Mouse (Mus musculus) forebrain, embryonic 15.5 days (tissue): ENCODE data around the gene Fut2. TPM values are rescaled to one million over a fixed set of nuclear protein-coding genes. Genes with fewer than 3 reads are reported as not detected.

Source experiments
- ATAC-seq: fragments of 200-750 bp; cut with Nextera tagmentation; replicated peaks from 2 replicates; pipeline ENCODE4 v1.8.0; 2017; ENCODE audit warnings: mild to moderate bottlenecking, moderate TSS enrichment, moderate library complexity
- H3K27ac ChIP-seq: fragments of 300-500 bp; sonication (generic); replicated peaks from 2 replicates; pipeline ENCODE4 v1.5.1; 2015; ENCODE audit warnings: mild to moderate bottlenecking, inconsistent platforms
- H3K27me3 ChIP-seq: fragments of 300-500 bp; sonication (generic); 2 replicates; pipeline ENCODE4 v1.6.1; 2015; ENCODE audit warnings: inconsistent platforms
- H3K36me3 ChIP-seq: fragments of 300-500 bp; sonication (generic); 2 replicates; pipeline ENCODE4 v1.6.1; 2015; ENCODE audit warnings: mild to moderate bottlenecking, inconsistent platforms
- H3K4me1 ChIP-seq: fragments of 300-500 bp; sonication (generic); 2 replicates; pipeline ENCODE4 v1.6.1; 2015; ENCODE audit warnings: inconsistent platforms
- H3K4me2 ChIP-seq: fragments of 300-500 bp; sonication (generic); replicated peaks from 2 replicates; pipeline ENCODE4 v1.6.1; 2015; ENCODE audit warnings: mild to moderate bottlenecking, inconsistent platforms
- H3K4me3 ChIP-seq: fragments of 300-500 bp; sonication (generic); 2 replicates; pipeline ENCODE4 v1.5.1; 2015; ENCODE audit warnings: mild to moderate bottlenecking, inconsistent platforms
- H3K9ac ChIP-seq: fragments of 300-500 bp; sonication (generic); replicated peaks from 2 replicates; pipeline ENCODE4 v1.6.1; 2015; ENCODE audit warnings: mild to moderate bottlenecking, inconsistent platforms
- H3K9me3 ChIP-seq: fragments of 300-500 bp; sonication (generic); 2 replicates; pipeline ENCODE4 v1.6.1; 2016; ENCODE audit warnings: inconsistent platforms
- WGBS: fragments of 180-500 bp; shearing (Covaris S2); methylation state at CpG from one replicate; pipeline ENCODE4 v1.1.7; 2015; ENCODE audit warnings: mixed read lengths; 5-methylcytosine and 5-hydroxymethylcytosine counted together
- polyA plus RNA-seq: library from polyadenylated mRNA; unstranded; fragments of >200 nt; fragmentation: Nextera tagmentation; extraction: Ambion mirVana; gene quantifications from 2 replicates; pipeline ENCODE4 v1.2.1, GENCODE M21; 2015

Fut2 gene
- polyA plus RNA-seq, 1 experiment from 2014 or later: 0.31 TPM

GRCm38 (mm10) chr7:45708221-45708761 lies 42.1 kb upstream of the Fut2 start:
- Histone ChIP-seq H3K4me1 (peaks cover 58% of the 10 kb centered on the region), H3K4me2 (peak overlapping the region; percentile 98), H3K9ac (no peak overlapping the region), H3K27me3 (no peaks in the 10 kb centered on the region), H3K36me3 (peaks cover 36% of the 10 kb centered on the region), H3K4me3 (no peak overlapping the region), H3K9me3 (no peaks in the 10 kb centered on the region), H3K27ac (peak overlapping the region; percentile 24)
- 60% methylated on average over 13 of the region's 13 CpGs for WGBS
- no peak for ATAC-seq

DNA sequence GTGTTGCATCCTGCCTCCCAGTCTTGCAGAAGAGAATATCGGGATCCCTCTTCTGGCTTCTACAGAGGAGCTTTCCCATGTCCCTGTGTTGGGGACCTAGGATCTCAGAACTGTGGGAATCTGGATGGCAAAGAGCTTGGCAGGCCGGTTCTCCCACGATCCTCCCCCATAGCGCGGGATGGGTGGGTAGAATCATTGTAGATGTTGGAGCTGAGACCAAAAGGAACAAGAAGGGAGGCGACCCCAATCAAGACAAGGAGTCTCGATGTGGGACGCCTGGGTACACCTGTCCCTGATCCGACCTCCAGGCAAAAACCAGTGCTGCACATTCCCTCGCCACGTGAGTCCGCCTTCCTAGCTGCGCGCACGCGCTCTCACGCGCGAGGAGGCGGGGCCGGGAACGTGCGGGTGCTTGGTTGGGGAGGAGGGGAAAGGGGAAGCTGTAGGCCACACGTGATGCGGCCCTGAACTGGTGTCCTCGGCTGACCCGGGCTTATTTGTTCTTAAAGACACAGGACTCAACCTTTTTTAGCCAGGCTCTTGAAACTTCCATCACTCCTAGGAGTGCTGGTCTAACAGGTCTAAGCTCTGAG lies 41.3 kb upstream of the Fut2 start:
- H3K9me3 ChIP-seq: no peaks in the 10 kb centered on the region
- under 1% methylated on average over 27 of the region's 27 CpGs for WGBS
- H3K9ac ChIP-seq: peak overlapping the region; percentile 70
- ATAC-seq: no peak
- peaks cover 28% of the 10 kb centered on the region for H3K36me3 ChIP-seq
- no peaks in the 10 kb centered on the region for H3K27me3 ChIP-seq
- peak overlapping the region; percentile 70 for H3K27ac ChIP-seq
- H3K4me1 ChIP-seq: peaks cover 63% of the 10 kb centered on the region
- peak overlapping the region; percentile 56 for H3K4me3 ChIP-seq
- H3K4me2 ChIP-seq: peak overlapping the region; percentile 98

DNA sequence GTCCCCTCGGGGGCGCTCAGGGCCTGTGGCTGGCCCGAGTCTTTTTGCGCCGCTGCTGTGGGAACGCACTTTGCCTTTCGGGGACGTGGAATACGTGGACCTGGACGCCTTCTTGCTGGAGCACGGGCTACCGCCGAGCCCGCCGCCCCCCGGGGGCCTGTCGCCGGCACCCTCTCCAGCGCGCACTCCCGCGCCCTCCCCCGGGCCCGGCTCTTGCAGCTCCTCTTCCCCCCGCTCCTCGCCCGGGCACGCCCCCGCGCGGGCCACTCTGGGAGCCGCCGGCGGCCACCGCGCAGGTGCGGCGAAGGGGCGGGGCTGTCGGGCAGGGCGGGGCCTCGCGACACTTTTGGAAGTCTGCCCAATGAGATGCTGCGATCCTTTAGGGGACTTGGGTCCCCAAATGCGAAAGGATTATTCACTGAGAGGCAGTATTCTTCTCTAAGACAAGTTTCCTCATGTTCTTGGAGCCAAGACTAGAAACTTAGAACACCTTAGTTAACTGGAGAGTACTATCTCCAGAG lies 40.6 kb upstream of the Fut2 start:
- H3K27me3 ChIP-seq: no peaks in the 10 kb centered on the region
- no peak for ATAC-seq

DNA sequence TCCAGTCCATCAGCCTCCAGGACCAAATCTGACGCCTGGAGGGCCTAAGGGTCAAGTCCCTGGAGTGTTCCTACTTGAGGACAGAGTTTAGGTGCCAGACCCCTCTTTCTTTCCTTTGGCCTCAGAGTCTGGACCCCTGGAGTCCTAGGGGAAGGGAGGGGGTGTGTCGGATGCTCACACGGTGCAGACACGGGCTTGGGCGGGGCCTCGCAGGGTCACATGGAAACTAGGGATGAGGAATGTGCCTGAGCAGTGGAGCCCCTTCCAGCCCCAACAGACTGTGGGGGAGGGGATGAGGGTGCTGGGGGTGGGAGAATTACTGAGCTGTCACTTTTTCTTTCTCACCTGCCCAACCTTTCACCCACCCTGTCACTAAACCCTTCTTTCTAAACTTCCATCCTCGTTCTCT lies 39.7 kb upstream of the Fut2 start:
- H3K4me2 ChIP-seq: peak overlapping the region; percentile 98
- peaks cover 12% of the 10 kb centered on the region for H3K36me3 ChIP-seq
- H3K4me1 ChIP-seq: peaks cover 73% of the 10 kb centered on the region
- 0% methylated on average over 7 of the region's 7 CpGs for WGBS
- H3K27me3 ChIP-seq: no peaks in the 10 kb centered on the region
- no peak for ATAC-seq
- H3K9me3 ChIP-seq: no peaks in the 10 kb centered on the region
- peak overlapping the region; percentile 56 for H3K4me3 ChIP-seq
- peak overlapping the region; percentile 85; the same call in 1 of the 2 replicates for H3K27ac ChIP-seq
- H3K9ac ChIP-seq: peak overlapping the region; percentile 70

More for the DNA sequence above, 40.6 kb upstream of the Fut2 start:
- under 1% methylated on average over 45 of the region's 45 CpGs for WGBS
- Histone ChIP-seq H3K4me2 (peak overlapping the region; percentile 98), H3K4me1 (peaks cover 64% of the 10 kb centered on the region), H3K9me3 (no peaks in the 10 kb centered on the region), H3K9ac (peak overlapping the region; percentile 70), H3K27ac (peak overlapping the region; percentile 70), H3K4me3 (peak overlapping the region; percentile 56), H3K36me3 (peaks cover 21% of the 10 kb centered on the region)

DNA sequence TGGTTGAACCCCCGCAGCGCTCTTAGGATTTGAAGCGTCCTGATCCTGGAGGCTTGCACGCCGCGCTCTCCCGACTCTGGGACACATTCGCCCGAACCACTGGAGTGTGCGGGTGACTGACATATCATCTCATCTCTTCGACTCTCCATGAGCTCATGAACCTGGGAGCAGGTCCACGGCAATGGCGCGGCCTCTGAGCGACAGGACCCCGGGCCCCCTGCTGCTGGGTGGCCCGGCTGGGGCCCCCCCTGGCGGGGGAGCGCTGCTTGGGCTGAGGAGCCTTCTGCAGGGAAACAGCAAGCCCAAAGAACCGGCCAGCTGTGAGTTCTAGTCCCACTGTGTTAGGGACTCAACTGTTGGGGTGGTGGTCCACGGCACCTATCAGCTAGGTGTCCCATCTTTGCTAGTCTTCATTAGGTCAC lies 39.3 kb upstream of the Fut2 start:
- Histone ChIP-seq H3K27ac (peak overlapping the region; percentile 85), H3K4me3 (peak overlapping the region; percentile 56), H3K9me3 (no peaks in the 10 kb centered on the region), H3K27me3 (no peaks in the 10 kb centered on the region), H3K4me1 (peaks cover 78% of the 10 kb centered on the region), H3K36me3 (peaks cover 8% of the 10 kb centered on the region), H3K4me2 (peak overlapping the region; percentile 98), H3K9ac (peak overlapping the region; percentile 45)
- under 1% methylated on average over 21 of the region's 21 CpGs for WGBS
- ATAC-seq: no peak

DNA sequence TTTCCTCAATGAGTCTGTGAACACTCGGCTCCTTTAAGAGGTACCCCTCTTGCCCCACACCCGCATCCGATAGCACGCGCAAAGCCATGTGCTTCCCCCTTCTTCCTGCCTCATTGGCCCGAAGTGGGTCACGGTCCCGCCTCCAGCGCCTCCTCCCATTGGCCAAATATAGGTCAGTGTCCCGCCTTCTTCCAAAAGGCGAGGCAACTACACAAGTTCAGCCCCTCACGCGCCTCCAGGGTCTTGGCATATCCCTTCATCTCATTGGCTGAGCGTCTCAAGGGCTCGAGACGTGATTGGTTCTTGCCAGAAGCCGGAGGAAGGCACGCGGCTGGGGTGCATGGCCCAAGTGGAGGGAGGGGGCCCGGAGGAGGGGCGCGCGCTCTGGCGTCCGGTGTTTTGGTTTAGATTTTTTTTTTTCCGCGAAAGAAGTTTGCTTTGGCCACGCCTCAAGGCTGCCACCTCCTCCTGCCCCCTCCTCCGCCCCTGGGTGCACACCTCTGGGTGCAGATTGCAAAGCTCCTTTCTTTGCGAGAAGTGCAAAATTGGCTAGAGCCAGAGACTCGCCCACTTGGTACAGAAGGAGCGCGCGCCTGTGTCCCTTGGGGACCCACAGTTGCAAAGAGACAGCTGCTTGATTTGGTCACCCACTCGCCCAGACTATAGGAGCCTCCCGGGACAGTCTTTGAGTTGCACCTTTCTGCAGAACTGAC lies 38.7 kb upstream of the Fut2 start, which contains the start of gene Dbp:
Gene Dbp, plus strand, starts transcription at position 359 of the 713 bp plus-strand sequence.
- WGBS: under 1% methylated on average over 36 of the region's 36 CpGs
- ATAC-seq: peak; percentile 83
- Histone ChIP-seq H3K4me2 (peak within 1 kb of the TSS; percentile 98), H3K4me3 (peak within 1 kb of the TSS; percentile 56), H3K9ac (peak within 1 kb of the TSS; percentile 70), H3K9me3 (no peaks in the 10 kb centered on the region), H3K27ac (peak within 1 kb of the TSS; percentile 85), H3K4me1 (peaks cover 83% of the 10 kb centered on the region), H3K36me3 (peaks cover 2% of the 10 kb centered on the region; the same call in 1 of the 2 replicates), H3K27me3 (0 out of 2 replicates have a peak, but pooled peaks cover 5% of the 10 kb centered on the region)

- peak; percentile 46 for ATAC-seq
- Histone ChIP-seq H3K4me3 (peak overlapping the region; percentile 56), H3K9me3 (no peaks in the 10 kb centered on the region), H3K27me3 (peaks cover 11% of the 10 kb centered on the region), H3K36me3 (no peaks in the 10 kb centered on the region), H3K4me2 (peak overlapping the region; percentile 98), H3K9ac (peak overlapping the region; percentile 39), H3K4me1 (peaks cover 81% of the 10 kb centered on the region), H3K27ac (peak overlapping the region; percentile 85)
- 1% methylated on average over 13 of the region's 13 CpGs for WGBS
Measured at GRCm38 (mm10) chr7:45704046-45704559, 37.9 kb upstream of the Fut2 start.

GRCm38 (mm10) chr7:45703521-45704033 lies 37.4 kb upstream of the Fut2 start:
- WGBS: 32% methylated on average over 12 of the region's 12 CpGs
- peak overlapping the region; percentile 85 for H3K27ac ChIP-seq
- peak overlapping the region; percentile 98 for H3K4me2 ChIP-seq
- no peaks in the 10 kb centered on the region for H3K9me3 ChIP-seq
- ATAC-seq: 0 out of 2 replicates have a peak, but pooled peaks have one; percentile 0
- peak overlapping the region; percentile 56 for H3K4me3 ChIP-seq
- H3K36me3 ChIP-seq: no peaks in the 10 kb centered on the region
- H3K4me1 ChIP-seq: peaks cover 76% of the 10 kb centered on the region
- H3K9ac ChIP-seq: peak overlapping the region; percentile 39
- H3K27me3 ChIP-seq: peaks cover 16% of the 10 kb centered on the region

GRCm38 (mm10) chr7:45702809-45703520 lies 36.8 kb upstream of the Fut2 start:
- H3K36me3 ChIP-seq: no peaks in the 10 kb centered on the region
- H3K27ac ChIP-seq: peak overlapping the region; percentile 85
- H3K4me3 ChIP-seq: peak overlapping the region; percentile 56
- 88% methylated on average over 17 of the region's 17 CpGs for WGBS
- H3K9ac ChIP-seq: no peak overlapping the region; the same call in 1 of the 2 replicates
- ATAC-seq: no peak
- H3K4me2 ChIP-seq: peak overlapping the region; percentile 98
- H3K27me3 ChIP-seq: peaks cover 20% of the 10 kb centered on the region
- H3K4me1 ChIP-seq: peaks cover 70% of the 10 kb centered on the region
- no peaks in the 10 kb centered on the region for H3K9me3 ChIP-seq

GRCm38 (mm10) chr7:45702316-45702715 lies 36.1 kb upstream of the Fut2 start:
- no peaks in the 10 kb centered on the region for H3K36me3 ChIP-seq
- no peak overlapping the region for H3K9ac ChIP-seq
- H3K27ac ChIP-seq: no peak overlapping the region
- H3K4me1 ChIP-seq: peaks cover 63% of the 10 kb centered on the region
- WGBS: 93% methylated on average over 11 of the region's 11 CpGs
- H3K9me3 ChIP-seq: no peaks in the 10 kb centered on the region
- H3K27me3 ChIP-seq: peaks cover 20% of the 10 kb centered on the region
- no peak overlapping the region for H3K4me3 ChIP-seq
- no peak for ATAC-seq
- no peak overlapping the region for H3K4me2 ChIP-seq

DNA sequence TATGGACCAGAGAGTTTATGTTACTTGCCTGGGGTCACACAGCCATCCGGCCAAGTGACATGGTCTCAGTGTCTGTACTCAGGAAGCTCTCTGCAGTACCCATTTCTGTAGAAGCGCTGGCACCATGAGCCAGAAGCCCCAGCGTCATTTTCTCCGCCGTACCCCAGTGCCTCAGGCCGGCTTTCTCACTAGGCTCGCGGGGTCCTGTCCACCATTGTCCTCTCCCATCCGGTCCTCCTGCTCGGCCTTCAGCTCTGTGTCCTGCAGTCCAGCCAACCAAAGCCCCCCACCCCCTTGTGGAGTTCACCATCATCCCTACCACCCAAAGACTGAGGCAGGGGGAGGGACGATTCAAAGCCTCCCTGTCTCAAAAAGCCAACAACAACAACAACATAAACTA lies 35.4 kb upstream of the Fut2 start:
- no peak overlapping the region; the same call in 1 of the 2 replicates for H3K9ac ChIP-seq
- peaks cover 20% of the 10 kb centered on the region for H3K27me3 ChIP-seq
- WGBS: 85% methylated on average over 11 of the region's 11 CpGs
- no peak for ATAC-seq
- peaks cover 56% of the 10 kb centered on the region for H3K4me1 ChIP-seq
- H3K27ac ChIP-seq: peak overlapping the region; percentile 76; the same call in 1 of the 2 replicates
- no peaks in the 10 kb centered on the region for H3K9me3 ChIP-seq
- peak overlapping the region; percentile 57; the same call in 1 of the 2 replicates for H3K4me3 ChIP-seq
- H3K4me2 ChIP-seq: peak overlapping the region; percentile 90
- H3K36me3 ChIP-seq: no peaks in the 10 kb centered on the region
